In the genomic region with DNA sequence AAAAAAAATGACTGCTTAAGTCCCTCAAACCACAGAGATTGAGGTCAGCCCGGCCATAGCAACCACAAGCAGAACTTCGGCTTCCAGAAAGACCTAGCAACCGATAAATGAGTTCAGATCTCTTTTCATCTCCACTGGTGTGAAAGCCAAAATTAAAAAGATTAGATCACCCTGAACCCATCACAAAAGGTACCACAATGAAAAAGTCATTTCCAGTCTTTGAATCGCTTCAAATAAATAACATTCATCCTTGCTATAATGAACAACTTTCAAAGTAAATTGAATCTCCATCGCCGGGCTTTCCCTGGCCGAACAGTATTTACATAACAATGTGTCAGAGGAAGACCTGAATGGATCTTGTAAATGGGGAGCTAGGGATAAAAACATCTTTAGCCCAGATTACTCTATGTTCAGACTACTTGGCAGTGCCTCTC, we compare ENCODE assay signal across 8 mouse cellular contexts.
DNase-seq lines count a peak whose midpoint lies in the region; ATAC-seq and TF ChIP-seq lines count a peak whose summit lies in the region.

No protein-coding gene starts in this region.

- H3K4me1 ChIP-seq in ES-E14 (ENCODE audit: control insufficient read depth in 2 of 2, insufficient read depth in 2 of 2, low read length in 2 of 2, poor library complexity in 1 of 2): 0 out of 4 replicates have a peak, but pooled peaks cover 0 to 1% of the 10 kb centered on the region in 2 experiments
- H3K4me1 ChIP-seq in forebrain, embryonic 15.5 days: peaks cover 25% of the 10 kb centered on the region
- H3K4me1 ChIP-seq in midbrain, embryonic 12.5 days: peaks cover 30% of the 10 kb centered on the region

- H3K4me3 ChIP-seq in ES-E14 (ENCODE audit: insufficient read depth in 1 of 2, low read depth in 1 of 2, low read length in 2 of 2, poor library complexity in 1 of 2, severe bottlenecking in 1 of 2): no peak overlapping the region
- peak overlapping the region; percentile 51 for H3K4me3 ChIP-seq in forebrain, embryonic 15.5 days
- peak overlapping the region; percentile 61 for H3K4me3 ChIP-seq in midbrain, embryonic 12.5 days

- DNase-seq in cerebellum, postnatal 25 days: peak; percentile 7 to 8
- DNase-seq in ES-E14 (ENCODE audit: low read depth, low spot score): peak; percentile 29
- no peak for DNase-seq in gastrocnemius, adult 18-20 months (ENCODE audit: low spot score)
- DNase-seq in natural killer cell, adult 2 months (ENCODE audit: low spot score in 2 of 2): no peak
- DNase-seq in adrenal gland, postnatal 14 days: no peak

- no peaks in the 10 kb centered on the region for H3K36me3 ChIP-seq in ES-E14 (ENCODE audit: control insufficient read depth, insufficient read depth, low read length, poor library complexity, severe bottlenecking)
- H3K36me3 ChIP-seq in forebrain, embryonic 15.5 days: no peaks in the 10 kb centered on the region
- H3K36me3 ChIP-seq in midbrain, embryonic 12.5 days: no peaks in the 10 kb centered on the region

- peaks cover 3% of the 10 kb centered on the region; the same call in 1 of the 2 replicates for H3K27me3 ChIP-seq in forebrain, embryonic 15.5 days
- peaks cover 17% of the 10 kb centered on the region for H3K27me3 ChIP-seq in midbrain, embryonic 12.5 days

- 1% methylated on average over 7 of the region's 7 CpGs for WGBS in forebrain, embryonic 15.5 days
- 3% methylated on average over 7 of the region's 7 CpGs for WGBS in midbrain, embryonic 12.5 days

- no peaks in the 10 kb centered on the region for H3K9me3 ChIP-seq in ES-E14 (ENCODE audit: control insufficient read depth, insufficient read depth, low read depth, low read length)
- no peaks in the 10 kb centered on the region for H3K9me3 ChIP-seq in forebrain, embryonic 15.5 days
- H3K9me3 ChIP-seq in midbrain, embryonic 12.5 days: no peaks in the 10 kb centered on the region

- ATAC-seq in cerebellum, adult (ENCODE audit: insufficient number of reproducible peaks, low FRiP score, low TSS enrichment): no peak
- ATAC-seq in forebrain, embryonic 15.5 days (replicated peaks): no peak
- peak; percentile 59 for ATAC-seq in midbrain, embryonic 12.5 days (ENCODE audit: low FRiP score, low read depth)

- H3K9ac ChIP-seq in ES-E14 (ENCODE audit: insufficient read depth, low read depth, low read length, poor library complexity, severe bottlenecking): no peak overlapping the region
- peak overlapping the region; percentile 53 for H3K9ac ChIP-seq in forebrain, embryonic 15.5 days (replicated peaks)
- H3K9ac ChIP-seq in midbrain, embryonic 12.5 days (replicated peaks): peak overlapping the region; percentile 83

- no peak overlapping the region for H3K27ac ChIP-seq in ES-E14 (ENCODE audit: insufficient read depth, low read depth, low read length, poor library complexity, severe bottlenecking)
- peak overlapping the region; percentile 83 for H3K27ac ChIP-seq in forebrain, embryonic 15.5 days (replicated peaks)
- H3K27ac ChIP-seq in midbrain, embryonic 12.5 days (replicated peaks): peak overlapping the region; percentile 97

- in situ Hi-C loops in ES-E14 (cut with MboI; ENCODE audit: low sequenced_read_pairs in 2 of 2, unreplicated experiment in 2 of 2): no loop called here

- peak overlapping the region; percentile 77 for H3K4me2 ChIP-seq in forebrain, embryonic 15.5 days (replicated peaks)
- H3K4me2 ChIP-seq in midbrain, embryonic 12.5 days (replicated peaks): peak overlapping the region; percentile 62

TF ChIP-seq in ES-E14, 5 proteins besides CTCF, POLR2A, EP300 and RAD21:
- TF ChIP-seq ZNF384 (IDR thresholded peaks at IDR 0.05; ENCODE audit: low read depth, low read length) (no peak), CHD2 (IDR thresholded peaks at IDR 0.05; ENCODE audit: low read depth, low read length) (no peak), ZC3H11A (IDR thresholded peaks at IDR 0.05; ENCODE audit: borderline replicate concordance, low read depth, low read length) (no peak)

Comparison
In these comparisons a context has a peak if more than half of its experiments do, and no peak if none do; other contexts are left out.
1. DNase-seq: peak in cerebellum, postnatal 25 days (2 of 2) and ES-E14 (single experiment); none in gastrocnemius, adult 18-20 months (single experiment), natural killer cell, adult 2 months (0 of 2) and adrenal gland, postnatal 14 days (single experiment).
2. H3K4me3 ChIP-seq: peak in forebrain, embryonic 15.5 days (single experiment) and midbrain, embryonic 12.5 days (single experiment); none in ES-E14 (0 of 2).